Comparison of ENCODE assay signal across 29 mouse cellular contexts in the genomic region with DNA sequence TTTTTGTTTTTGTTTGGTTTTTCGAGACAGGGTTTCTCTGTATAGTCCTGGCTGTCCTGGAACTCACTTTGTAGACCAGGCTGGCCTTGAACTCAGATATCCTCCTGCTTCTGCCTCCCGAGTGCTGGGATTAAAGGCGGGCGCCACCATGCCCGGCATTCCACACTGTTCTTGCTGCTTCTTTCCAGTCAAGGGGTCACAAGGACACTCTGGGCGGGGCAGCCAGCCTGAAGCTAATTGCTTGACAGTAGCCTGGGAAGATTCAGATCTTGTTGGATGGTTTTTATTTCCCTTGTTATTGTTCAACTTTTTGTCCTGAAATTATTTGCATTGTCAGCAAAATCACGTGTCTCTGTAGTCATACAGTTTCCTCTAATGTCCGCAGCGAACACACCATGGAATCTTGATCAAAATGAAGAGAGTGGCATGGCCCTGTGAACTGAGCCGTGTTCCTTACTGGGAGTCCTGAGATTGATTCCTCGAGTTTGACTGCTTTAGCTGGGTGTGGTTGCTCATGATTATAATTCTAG. TPM values are rescaled to one million over a fixed set of nuclear protein-coding genes. Genes with fewer than 3 reads are reported as not detected.
"Had no signal": no experiment of that assay in that cellular context is flagged by ENCODE, and none has a peak within 500 bp of the region (broad histone marks: within the 10 kb centered on the region; RNA-seq: fewer than 3 reads in every experiment).

No protein-coding gene starts in this region.

- H3K4me2 ChIP-seq: kidney, embryonic 15.5 days; limb, embryonic 13.5 days; liver, embryonic 12.5 days; liver, embryonic 15.5 days; lung, embryonic 15.5 days; midbrain, embryonic 13.5 days; neural tube, embryonic 13.5 days; stomach, embryonic 15.5 days had no signal

- H3K4me3 ChIP-seq: kidney, embryonic 15.5 days; layer of hippocampus, adult 2 months; limb, embryonic 10.5 days; limb, embryonic 13.5 days; liver, embryonic 12.5 days; liver, embryonic 15.5 days; lung, embryonic 15.5 days; megakaryocyte, embryonic 14.5 days; midbrain, embryonic 10.5 days; midbrain, embryonic 13.5 days; myocyte; neural tube, embryonic 13.5 days; stomach, embryonic 15.5 days had no signal

- H3K9ac ChIP-seq: kidney, embryonic 15.5 days; limb, embryonic 13.5 days; liver, embryonic 12.5 days; liver, embryonic 15.5 days; lung, embryonic 15.5 days; midbrain, embryonic 13.5 days; neural tube, embryonic 13.5 days; stomach, embryonic 15.5 days had no signal

- H3K27me3 ChIP-seq: kidney, embryonic 15.5 days; limb, embryonic 13.5 days; liver, embryonic 12.5 days; liver, embryonic 15.5 days; lung, embryonic 15.5 days; megakaryocyte, embryonic 14.5 days; midbrain, embryonic 13.5 days; neural tube, embryonic 13.5 days; stomach, embryonic 15.5 days had no signal

- H3K9me3 ChIP-seq: kidney, embryonic 15.5 days; limb, embryonic 10.5 days; limb, embryonic 13.5 days; liver, embryonic 12.5 days; liver, embryonic 15.5 days; lung, embryonic 15.5 days; megakaryocyte, embryonic 14.5 days; midbrain, embryonic 10.5 days; midbrain, embryonic 13.5 days; neural tube, embryonic 13.5 days; stomach, embryonic 15.5 days had no signal

- H3K36me3 ChIP-seq: kidney, embryonic 15.5 days; limb, embryonic 10.5 days; limb, embryonic 13.5 days; liver, embryonic 12.5 days; liver, embryonic 15.5 days; lung, embryonic 15.5 days; midbrain, embryonic 10.5 days; midbrain, embryonic 13.5 days; neural tube, embryonic 13.5 days; stomach, embryonic 15.5 days had no signal

- H3K27ac ChIP-seq: kidney, embryonic 15.5 days; layer of hippocampus, adult 2 months; limb, embryonic 10.5 days; limb, embryonic 13.5 days; liver, embryonic 12.5 days; liver, embryonic 15.5 days; lung, embryonic 15.5 days; midbrain, embryonic 10.5 days; midbrain, embryonic 13.5 days; neural tube, embryonic 13.5 days; stomach, embryonic 15.5 days had no signal

- H3K4me1 ChIP-seq: kidney, embryonic 15.5 days; limb, embryonic 10.5 days; limb, embryonic 13.5 days; liver, embryonic 12.5 days; liver, embryonic 15.5 days; lung, embryonic 15.5 days; megakaryocyte, embryonic 14.5 days; midbrain, embryonic 10.5 days; midbrain, embryonic 13.5 days; neural tube, embryonic 13.5 days; stomach, embryonic 15.5 days had no signal

- DNase-seq: kidney, postnatal 14 days; layer of hippocampus, adult 9-11 months; liver; lung, adult 18-20 months; lung, postnatal 10 days; lung, postnatal 36 days; retina, postnatal 1 day; right cerebral cortex, postnatal 25 days; spleen, adult 18-20 months; thymus, postnatal 25 days had no signal

RNA-seq across cellular contexts. Expression of a gene that starts 3.3 kb away (rescaled TPM):
- total RNA-seq: layer of hippocampus, adult 2 months; layer of hippocampus, postnatal 25 days; left cerebral cortex, adult 18-20 months; left cerebral cortex, postnatal 25 days; neutrophil, adult 5-6 weeks had no signal
- polyA plus RNA-seq: limb, embryonic 10.5 days; liver, embryonic 12.5 days; liver, embryonic 15.5 days; midbrain, embryonic 13.5 days; midbrain, embryonic 16.5 days; myocyte; neural tube, embryonic 13.5 days; stomach, embryonic 15.5 days; thymus, postnatal 0 days had no signal

RNA-seq across cellular contexts. Expression of a gene that starts 24.7 kb away (rescaled TPM):
- total RNA-seq: layer of hippocampus, adult 2 months; layer of hippocampus, postnatal 25 days; left cerebral cortex, adult 18-20 months; left cerebral cortex, postnatal 25 days; neutrophil, adult 5-6 weeks had no signal
- polyA plus RNA-seq: limb, embryonic 10.5 days; limb, embryonic 13.5 days; lung, embryonic 15.5 days; midbrain, embryonic 16.5 days; myocyte had no signal
